Comparison of ENCODE assay signal across 10 mouse cellular contexts in genomic region chr8:94778895-94779533, GRCm38 (mm10). TPM values are rescaled to one million over a fixed set of nuclear protein-coding genes. Genes with fewer than 3 reads are reported as not detected.
DNase-seq lines count a peak whose midpoint lies in the region; ATAC-seq and TF ChIP-seq lines count a peak whose summit lies in the region.
"Had no signal": no experiment of that assay in that cellular context is flagged by ENCODE, and none has a peak within 500 bp of the region (broad histone marks: within the 10 kb centered on the region; RNA-seq: fewer than 3 reads in every experiment).

No protein-coding gene starts in this region.

- no peak overlapping the region for H3K27ac ChIP-seq in hindbrain, embryonic 11.5 days (ENCODE audit: low read depth, low read length)
- H3K27ac ChIP-seq in hindbrain, embryonic 16.5 days (ENCODE audit: low read depth, low read length): no peak overlapping the region
- H3K27ac ChIP-seq in intestine, embryonic 16.5 days (ENCODE audit: low read length): peak overlapping the region; percentile 94
- H3K27ac ChIP-seq in stomach, postnatal 0 days (replicated peaks): peak overlapping the region; percentile 75
- H3K27ac ChIP-seq: embryonic facial prominence, embryonic 15.5 days had no signal

- no peaks in the 10 kb centered on the region for H3K36me3 ChIP-seq in hindbrain, embryonic 11.5 days (ENCODE audit: control insufficient read depth, insufficient read depth, low read length)
- no peaks in the 10 kb centered on the region; the same call in 1 of the 2 replicates for H3K36me3 ChIP-seq in hindbrain, embryonic 16.5 days (ENCODE audit: control insufficient read depth, insufficient read depth, low read length)
- no peaks in the 10 kb centered on the region for H3K36me3 ChIP-seq in intestine, embryonic 16.5 days (ENCODE audit: control insufficient read depth, insufficient read depth, low read length)
- no peaks in the 10 kb centered on the region for H3K36me3 ChIP-seq in stomach, postnatal 0 days (ENCODE audit: control insufficient read depth, insufficient read depth, low read length)
- H3K36me3 ChIP-seq: embryonic facial prominence, embryonic 15.5 days had no signal

- H3K9me3 ChIP-seq in hindbrain, embryonic 11.5 days (ENCODE audit: control insufficient read depth, low read length): no peaks in the 10 kb centered on the region
- H3K9me3 ChIP-seq in hindbrain, embryonic 16.5 days (ENCODE audit: control insufficient read depth, low read length): no peaks in the 10 kb centered on the region
- H3K9me3 ChIP-seq in intestine, embryonic 16.5 days (ENCODE audit: control insufficient read depth, low read length): no peaks in the 10 kb centered on the region
- H3K9me3 ChIP-seq in stomach, postnatal 0 days (ENCODE audit: control insufficient read depth, low read length): no peaks in the 10 kb centered on the region
- H3K9me3 ChIP-seq: embryonic facial prominence, embryonic 15.5 days had no signal

- H3K4me1 ChIP-seq in hindbrain, embryonic 11.5 days (replicated peaks; ENCODE audit: control insufficient read depth, insufficient read depth, low read length): no peaks in the 10 kb centered on the region; the same call in 1 of the 2 replicates
- H3K4me1 ChIP-seq in hindbrain, embryonic 16.5 days (ENCODE audit: control insufficient read depth, insufficient read depth, low read depth, low read length): peaks cover 9% of the 10 kb centered on the region
- peaks cover 32% of the 10 kb centered on the region for H3K4me1 ChIP-seq in intestine, embryonic 16.5 days (ENCODE audit: control insufficient read depth, insufficient read depth, low read length)
- no peaks in the 10 kb centered on the region; the same call in 1 of the 2 replicates for H3K4me1 ChIP-seq in stomach, postnatal 0 days (replicated peaks; ENCODE audit: control insufficient read depth, insufficient read depth)

- TF ChIP-seq CTCF in stomach, postnatal 0 days (IDR thresholded peaks at IDR 0.05; ENCODE audit: low read depth): no peak

- no peak for TF ChIP-seq EP300 in stomach, postnatal 0 days (optimal IDR thresholded peaks at IDR 0.05)

- no peaks in the 10 kb centered on the region for H3K27me3 ChIP-seq in hindbrain, embryonic 11.5 days (ENCODE audit: control insufficient read depth, insufficient read depth, low read length)
- H3K27me3 ChIP-seq in hindbrain, embryonic 16.5 days (replicated peaks; ENCODE audit: control insufficient read depth, insufficient read depth, low read length): no peaks in the 10 kb centered on the region
- no peaks in the 10 kb centered on the region for H3K27me3 ChIP-seq in intestine, embryonic 16.5 days (replicated peaks; ENCODE audit: control insufficient read depth, insufficient read depth, low read length)
- H3K27me3 ChIP-seq in stomach, postnatal 0 days (ENCODE audit: control insufficient read depth, insufficient read depth, low read length): no peaks in the 10 kb centered on the region

- H3K9ac ChIP-seq in hindbrain, embryonic 11.5 days (ENCODE audit: low read depth, low read length): no peak overlapping the region
- H3K9ac ChIP-seq in hindbrain, embryonic 16.5 days (ENCODE audit: low read depth, low read length): no peak overlapping the region
- peak overlapping the region; percentile 44 for H3K9ac ChIP-seq in intestine, embryonic 16.5 days (ENCODE audit: low read depth, low read length)
- no peak overlapping the region for H3K9ac ChIP-seq in stomach, postnatal 0 days (ENCODE audit: low read length)
- H3K9ac ChIP-seq: embryonic facial prominence, embryonic 15.5 days had no signal

- DNase-seq in hindbrain, embryonic 11.5 days (ENCODE audit: low spot score): peak; percentile 19
- DNase-seq in retina, postnatal 1 day: peak; percentile 46
- DNase-seq in retina, embryonic 14.5 days (ENCODE audit: low spot score): no peak
- DNase-seq in stomach, postnatal 0 days (ENCODE audit: low spot score): no peak
- DNase-seq in adrenal gland, postnatal 14 days: no peak
- DNase-seq in urinary bladder, postnatal 4 days (ENCODE audit: low spot score in 2 of 2): no peak

- ATAC-seq in hindbrain, embryonic 11.5 days (ENCODE audit: low FRiP score): peak; percentile 50; the same call in 1 of the 2 replicates
- no peak for ATAC-seq in hindbrain, embryonic 16.5 days
- ATAC-seq in intestine, embryonic 16.5 days: peak; percentile 22
- ATAC-seq in stomach, postnatal 0 days (ENCODE audit: low FRiP score, low TSS enrichment): no peak

- no peak overlapping the region for H3K4me2 ChIP-seq in hindbrain, embryonic 11.5 days (replicated peaks; ENCODE audit: low read depth, low read length)
- H3K4me2 ChIP-seq in hindbrain, embryonic 16.5 days (ENCODE audit: low read length): no peak overlapping the region
- H3K4me2 ChIP-seq in intestine, embryonic 16.5 days (ENCODE audit: low read depth, low read length): peak overlapping the region; percentile 41; the same call in 1 of the 2 replicates
- no peak overlapping the region for H3K4me2 ChIP-seq in stomach, postnatal 0 days (replicated peaks; ENCODE audit: low read depth)
- H3K4me2 ChIP-seq: embryonic facial prominence, embryonic 15.5 days had no signal

- H3K4me3 ChIP-seq in hindbrain, embryonic 11.5 days (ENCODE audit: low read depth, low read length): no peak overlapping the region
- no peak overlapping the region for H3K4me3 ChIP-seq in hindbrain, embryonic 16.5 days (ENCODE audit: low read length)
- no peak overlapping the region for H3K4me3 ChIP-seq in intestine, embryonic 16.5 days (ENCODE audit: low read length)
- H3K4me3 ChIP-seq in stomach, postnatal 0 days (ENCODE audit: low read depth, low read length): no peak overlapping the region
- H3K4me3 ChIP-seq: embryonic facial prominence, embryonic 15.5 days had no signal

- WGBS in hindbrain, embryonic 11.5 days: 75% methylated on average over 10 of the region's 10 CpGs
- 71% methylated on average over 10 of the region's 10 CpGs for WGBS in hindbrain, embryonic 16.5 days
- WGBS in intestine, embryonic 16.5 days: 62% methylated on average over 10 of the region's 10 CpGs
- 67% methylated on average over 10 of the region's 10 CpGs for WGBS in stomach, postnatal 0 days

RNA-seq across cellular contexts. Expression of gene Cx3cl1, which starts 7.2 kb away (rescaled TPM):
- polyA plus RNA-seq in hindbrain, embryonic 11.5 days (2014; fragmentation: Nextera tagmentation; extraction: Ambion mirVana): 9.9 and 10.9 TPM in 2 replicates
- polyA plus RNA-seq in hindbrain, embryonic 16.5 days (2015; fragmentation: Nextera tagmentation; extraction: Ambion mirVana): 61.2 and 62.0 TPM in 2 replicates
- 34.7 and 47.2 TPM in 2 replicates for polyA plus RNA-seq in intestine, embryonic 16.5 days (2015; fragmentation: Nextera tagmentation; extraction: Ambion mirVana)
- 18.0 and 21.9 TPM in 2 replicates for polyA plus RNA-seq in stomach, postnatal 0 days (2015; fragmentation: Nextera tagmentation; extraction: Ambion mirVana)
- 16.2 and 19.2 TPM in 2 replicates for total RNA-seq in adrenal gland, postnatal 14 days (2021)

RNA-seq across cellular contexts. Expression of gene Ccl17, which starts 31.2 kb away (rescaled TPM):
- polyA plus RNA-seq in hindbrain, embryonic 11.5 days (2014; fragmentation: Nextera tagmentation; extraction: Ambion mirVana): not detected in 2 replicates
- polyA plus RNA-seq in hindbrain, embryonic 16.5 days (2015; fragmentation: Nextera tagmentation; extraction: Ambion mirVana): 0.79 and 0.80 TPM in 2 replicates
- polyA plus RNA-seq in intestine, embryonic 16.5 days (2015; fragmentation: Nextera tagmentation; extraction: Ambion mirVana): 0.29 and 1.3 TPM in 2 replicates
- polyA plus RNA-seq in stomach, postnatal 0 days (2015; fragmentation: Nextera tagmentation; extraction: Ambion mirVana): 0.42 and 0.55 TPM in 2 replicates
- total RNA-seq in adrenal gland, postnatal 14 days (2021): 1.1 TPM in 1 of 2 replicates, not detected in the other
- polyA plus RNA-seq: embryonic facial prominence, embryonic 15.5 days had no signal

RNA-seq across cellular contexts. Expression of gene Ccl22, which starts 33.6 kb away (rescaled TPM):
- not detected in 2 replicates for polyA plus RNA-seq in hindbrain, embryonic 11.5 days (2014; fragmentation: Nextera tagmentation; extraction: Ambion mirVana)
- polyA plus RNA-seq in hindbrain, embryonic 16.5 days (2015; fragmentation: Nextera tagmentation; extraction: Ambion mirVana): not detected in 2 replicates
- 0.10 TPM in 1 of 2 replicates, not detected in the other for polyA plus RNA-seq in intestine, embryonic 16.5 days (2015; fragmentation: Nextera tagmentation; extraction: Ambion mirVana)
- polyA plus RNA-seq in stomach, postnatal 0 days (2015; fragmentation: Nextera tagmentation; extraction: Ambion mirVana): 0.06 TPM in 1 of 2 replicates, not detected in the other
- 0.37 and 2.3 TPM in 2 replicates for total RNA-seq in adrenal gland, postnatal 14 days (2021)
- total RNA-seq: left cerebral cortex, adult 18-20 months had no signal
- polyA plus RNA-seq: embryonic facial prominence, embryonic 15.5 days had no signal

RNA-seq across cellular contexts. Expression of gene Coq9, which starts 59.1 kb away (rescaled TPM):
- polyA plus RNA-seq in hindbrain, embryonic 11.5 days (2014; fragmentation: Nextera tagmentation; extraction: Ambion mirVana): 52.3 and 55.0 TPM in 2 replicates
- polyA plus RNA-seq in hindbrain, embryonic 16.5 days (2015; fragmentation: Nextera tagmentation; extraction: Ambion mirVana): 67.7 and 69.8 TPM in 2 replicates
- 142 and 145 TPM in 2 replicates for polyA plus RNA-seq in intestine, embryonic 16.5 days (2015; fragmentation: Nextera tagmentation; extraction: Ambion mirVana)
- polyA plus RNA-seq in stomach, postnatal 0 days (2015; fragmentation: Nextera tagmentation; extraction: Ambion mirVana): 62.3 and 66.7 TPM in 2 replicates
- 269 and 282 TPM in 2 replicates for total RNA-seq in adrenal gland, postnatal 14 days (2021)

RNA-seq across cellular contexts. Expression of gene Ciapin1, which starts 59.1 kb away (rescaled TPM):
- polyA plus RNA-seq in hindbrain, embryonic 11.5 days (2014; fragmentation: Nextera tagmentation; extraction: Ambion mirVana): 124 and 145 TPM in 2 replicates
- polyA plus RNA-seq in hindbrain, embryonic 16.5 days (2015; fragmentation: Nextera tagmentation; extraction: Ambion mirVana): 190 and 191 TPM in 2 replicates
- polyA plus RNA-seq in intestine, embryonic 16.5 days (2015; fragmentation: Nextera tagmentation; extraction: Ambion mirVana): 79.1 and 90.1 TPM in 2 replicates
- polyA plus RNA-seq in stomach, postnatal 0 days (2015; fragmentation: Nextera tagmentation; extraction: Ambion mirVana): 58.8 and 61.7 TPM in 2 replicates
- total RNA-seq in adrenal gland, postnatal 14 days (2021): 107 and 122 TPM in 2 replicates

Comparison
In these comparisons a context has a peak if more than half of its experiments do, and no peak if none do; other contexts are left out.
1. ATAC-seq: peak in hindbrain, embryonic 11.5 days (single experiment) and intestine, embryonic 16.5 days (single experiment); none in hindbrain, embryonic 16.5 days (single experiment) and stomach, postnatal 0 days (single experiment).
2. DNase-seq: peak in hindbrain, embryonic 11.5 days (single experiment) and retina, postnatal 1 day (single experiment); none in retina, embryonic 14.5 days (single experiment), stomach, postnatal 0 days (single experiment), adrenal gland, postnatal 14 days (single experiment) and urinary bladder, postnatal 4 days (0 of 2).
3. H3K27ac ChIP-seq: peak in intestine, embryonic 16.5 days (single experiment) and stomach, postnatal 0 days (single experiment); none in hindbrain, embryonic 11.5 days (single experiment) and hindbrain, embryonic 16.5 days (single experiment).